Mouse (Mus musculus) cortical plate, adult 2 months (tissue): Measurements from ENCODE around the gene Dagla.

Experiments used
- CTCF ChIP-seq: fragments of 200-500 bp; IDR thresholded peaks from 2 replicates; pipeline ENCODE4 v1.5.1; 2011; ENCODE audit warnings: mild to moderate bottlenecking, control low read depth, low read length; ENCODE audit not compliant: insufficient read depth; ENCODE audit errors: extremely low read depth
- POLR2A ChIP-seq: fragments of 200-500 bp; IDR thresholded peaks from 2 replicates; pipeline ENCODE4 v1.6.1; 2011; ENCODE audit warnings: mild to moderate bottlenecking, low read length, control low read depth; ENCODE audit not compliant: insufficient read depth; ENCODE audit errors: extremely low read depth

DNA sequence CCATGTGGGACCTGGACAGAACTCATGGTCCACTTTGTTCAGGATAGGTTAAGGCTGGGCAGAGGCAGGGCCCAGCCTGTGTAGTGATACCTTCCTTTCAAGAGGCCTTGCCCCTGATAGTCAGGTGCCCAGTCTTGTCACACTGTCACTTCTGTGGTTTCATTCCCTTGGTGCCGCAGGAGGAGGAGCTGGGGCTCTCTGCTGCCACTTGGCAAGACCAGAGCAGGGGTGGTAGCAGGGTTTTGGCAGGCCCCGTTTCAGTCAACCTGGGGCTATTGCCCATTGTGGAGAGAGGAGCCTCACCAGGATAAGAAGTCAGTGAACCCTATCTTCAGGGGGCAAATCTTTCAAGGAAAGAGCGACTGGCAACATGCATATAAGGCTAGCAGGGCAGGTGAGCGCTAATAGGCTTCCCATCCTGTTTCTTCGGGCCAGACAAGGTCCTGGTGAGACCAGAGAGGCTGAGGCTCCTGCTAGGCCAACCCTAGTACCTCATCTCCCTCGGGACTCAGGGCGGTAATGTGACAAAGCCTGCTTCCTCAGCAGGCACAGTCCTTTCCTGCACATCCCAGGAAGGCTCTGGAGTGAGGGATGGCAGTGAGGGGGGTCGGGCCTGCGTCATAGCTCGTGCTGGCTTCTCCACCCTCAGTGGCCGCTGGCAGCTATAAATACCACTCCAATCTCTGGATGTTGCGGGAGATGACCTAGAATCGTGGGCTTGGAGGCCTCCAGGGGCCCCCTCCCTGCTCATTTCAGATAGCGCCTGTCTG lies 23.7 kb downstream of the Dagla start:
- TF ChIP-seq CTCF (no peak), POLR2A (0 out of 2 replicates have a peak, but pooled peaks have one; percentile 14)
